Mouse (Mus musculus) adipocyte (in vitro differentiated cells): ENCODE results near the gene Plekha3.

Experiments used
- DNase-seq: peaks from one replicate; pipeline ENCODE4 v3.0.0-alpha.2; 2016; ENCODE audit warnings: low spot score

Plekha3 gene

DNA sequence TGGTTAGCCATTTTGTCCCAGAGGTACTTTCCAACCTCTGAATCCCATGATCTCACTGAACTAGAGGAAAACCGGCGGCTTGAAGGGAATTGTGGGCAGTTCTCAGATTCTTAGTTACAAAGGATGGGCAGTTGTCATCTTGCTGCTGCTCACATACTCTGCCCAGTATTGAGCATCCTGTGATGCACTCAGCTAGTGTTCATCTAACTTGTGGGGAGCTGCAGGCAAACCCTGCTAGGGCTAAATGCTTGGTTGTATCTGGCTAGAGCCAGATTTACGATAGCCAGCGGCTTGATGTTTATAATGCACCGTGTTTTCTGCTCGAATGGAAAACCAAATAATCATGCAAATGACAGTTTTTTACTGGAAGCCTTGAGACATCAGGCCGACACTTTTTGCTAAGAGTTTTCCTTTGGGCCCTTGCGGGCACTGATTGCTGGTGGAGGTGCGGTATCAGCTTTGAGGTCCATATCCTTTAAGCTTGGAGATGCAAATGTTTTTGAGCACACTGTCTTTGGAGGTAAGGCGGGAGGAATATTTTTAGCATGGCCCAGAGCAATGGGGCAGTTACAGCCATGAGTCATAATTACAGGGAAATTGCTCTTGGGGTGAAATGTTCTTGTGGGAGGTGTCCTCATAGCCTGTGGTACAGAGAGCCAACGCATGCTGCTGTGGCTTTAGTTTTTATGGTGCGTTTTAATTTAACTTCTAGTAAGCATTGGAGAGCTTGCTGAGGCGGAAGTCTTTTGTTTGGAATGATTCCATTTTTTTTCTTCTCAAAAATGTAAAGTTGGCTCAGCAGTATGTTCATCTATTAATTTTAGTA, 1.5 kb downstream of the Plekha3 start:
- DNase-seq: peak; percentile 56

DNA sequence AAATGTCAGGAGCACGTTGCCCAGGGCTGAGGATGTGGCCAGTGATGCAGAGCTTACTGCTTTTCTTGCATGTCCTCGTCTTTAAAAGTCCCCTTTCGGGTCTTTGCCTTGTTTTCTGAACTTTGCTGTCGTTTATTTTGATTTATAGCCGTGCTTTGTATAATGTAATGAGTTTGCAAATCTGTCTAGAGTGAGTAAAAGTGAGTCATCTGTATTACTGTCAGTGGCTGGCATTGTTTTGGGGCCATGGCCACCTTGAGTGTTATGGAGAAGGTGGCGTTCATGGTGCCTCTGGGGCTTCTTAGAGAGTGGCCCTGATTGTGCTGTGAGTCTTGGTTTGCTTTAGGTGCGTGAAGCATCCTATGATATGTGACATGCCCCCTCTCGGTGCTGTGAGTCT, 7.2 kb downstream of the Plekha3 start:
- no peak for DNase-seq

DNA sequence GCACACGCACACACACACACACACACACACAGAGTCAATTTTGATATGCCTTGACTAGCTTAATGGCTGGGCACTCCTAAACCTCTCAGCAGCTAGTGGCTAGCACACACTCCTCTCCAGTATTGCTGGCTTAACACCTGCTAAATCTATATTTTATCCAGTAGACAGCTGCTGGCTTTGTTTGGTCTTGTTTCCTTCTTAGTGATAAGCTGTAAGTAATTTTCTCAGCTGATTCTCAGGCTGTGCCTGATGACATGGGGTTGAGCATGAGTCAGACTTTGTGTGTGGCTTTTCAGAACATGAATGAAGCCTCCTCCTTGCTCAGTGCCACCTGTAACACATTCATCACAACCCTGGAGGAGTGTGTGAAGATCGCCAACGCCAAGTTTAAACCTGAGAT, 11.9 kb downstream of the Plekha3 start:
- DNase-seq: no peak

DNA sequence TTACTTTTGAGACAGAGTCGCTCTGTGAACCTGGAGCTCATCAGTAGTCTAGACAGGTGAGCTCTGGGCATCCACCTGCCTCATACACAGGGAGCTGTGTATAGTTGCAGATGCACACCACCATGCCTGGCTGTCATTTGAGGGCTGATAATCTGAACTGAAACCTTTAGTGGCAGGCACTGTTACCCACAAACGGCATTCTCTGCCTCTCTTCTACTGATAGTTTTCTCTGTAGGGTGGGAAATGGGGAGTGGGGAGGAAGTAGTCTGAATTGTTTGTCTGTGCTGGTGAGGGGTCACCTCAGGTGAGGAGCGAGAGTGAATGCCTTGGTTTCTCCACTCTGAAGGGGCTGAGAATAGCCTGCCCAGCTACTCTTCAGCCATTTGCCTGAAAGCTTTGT, 12.5 kb downstream of the Plekha3 start:
- DNase-seq: no peak

DNA sequence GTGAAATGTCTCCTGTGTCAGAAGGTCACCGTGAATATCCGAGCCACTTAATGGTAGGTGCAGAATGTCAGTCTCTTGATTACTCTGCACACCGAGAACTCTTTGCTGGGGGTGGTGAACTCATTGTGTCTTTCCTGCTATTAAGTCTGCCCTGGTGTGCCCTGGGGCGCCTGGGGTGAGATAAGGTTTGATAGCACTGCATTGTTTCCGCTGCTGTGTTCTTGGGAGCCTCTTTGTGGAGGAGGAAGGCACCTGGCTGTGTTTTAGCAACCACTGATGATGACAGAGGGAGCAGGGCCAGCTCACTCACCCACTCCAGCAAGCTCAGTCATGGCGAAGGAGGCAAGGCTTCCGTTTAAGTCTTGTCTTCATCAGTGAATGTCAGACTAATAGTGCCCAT, 13.1 kb downstream of the Plekha3 start:
- no peak for DNase-seq

DNA sequence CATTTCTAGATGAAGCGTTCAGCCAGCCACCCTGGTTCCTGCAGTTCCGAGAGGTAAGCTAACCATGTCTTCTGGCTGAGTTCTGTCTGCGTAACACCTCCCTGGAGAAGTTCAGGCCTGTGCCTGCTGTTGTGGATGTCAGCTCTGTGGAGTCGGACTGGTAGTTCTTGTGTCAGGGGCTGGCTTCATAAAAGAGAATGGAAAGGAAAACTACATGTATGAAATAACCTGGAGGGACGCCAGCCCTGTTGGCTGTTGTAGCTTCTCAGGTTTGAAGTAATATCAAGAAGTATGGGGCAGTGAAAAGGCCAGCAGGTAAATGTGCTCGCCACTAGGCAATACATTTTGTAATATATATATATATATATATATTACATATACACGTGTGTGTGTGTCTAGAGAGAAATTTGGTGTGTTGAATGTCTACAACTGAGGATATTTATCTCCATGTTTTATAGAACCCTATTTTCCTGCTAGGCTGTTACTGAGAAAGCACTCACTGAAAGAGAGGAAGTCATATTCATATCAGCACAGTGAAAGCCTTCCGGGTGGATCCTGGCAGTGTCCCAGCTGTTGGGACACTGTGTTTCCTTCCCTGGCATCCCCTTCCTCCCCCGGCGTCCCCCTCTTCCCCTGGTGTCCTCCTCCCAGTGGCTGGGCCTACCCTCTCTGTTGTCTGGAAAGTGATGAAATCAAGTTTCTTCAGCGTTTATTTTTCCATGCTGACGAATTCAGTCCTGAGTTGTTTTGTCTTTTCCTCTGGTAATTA, 15.5 kb downstream of the Plekha3 start:
- no peak for DNase-seq

DNA sequence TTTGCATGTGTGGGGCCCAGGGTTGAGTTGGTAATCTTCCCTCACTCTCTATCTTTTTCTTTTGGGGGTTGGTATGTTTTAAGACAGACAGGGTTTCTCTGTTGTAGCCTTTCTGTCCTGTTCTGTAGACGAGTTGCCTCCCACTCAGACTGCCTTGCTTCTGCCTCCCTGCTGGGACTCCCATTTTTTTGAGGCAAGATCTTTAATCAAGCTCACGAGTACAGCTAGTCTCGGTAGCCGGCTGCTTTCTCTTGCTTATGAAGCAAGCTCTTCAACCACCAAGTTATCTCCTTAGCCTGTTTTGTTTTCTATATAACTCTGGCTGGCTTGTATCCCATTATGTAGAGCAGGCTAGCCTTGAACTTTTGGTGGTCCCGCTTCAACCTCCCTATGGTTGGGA, 18.7 kb downstream of the Plekha3 start:
- DNase-seq: no peak

DNA sequence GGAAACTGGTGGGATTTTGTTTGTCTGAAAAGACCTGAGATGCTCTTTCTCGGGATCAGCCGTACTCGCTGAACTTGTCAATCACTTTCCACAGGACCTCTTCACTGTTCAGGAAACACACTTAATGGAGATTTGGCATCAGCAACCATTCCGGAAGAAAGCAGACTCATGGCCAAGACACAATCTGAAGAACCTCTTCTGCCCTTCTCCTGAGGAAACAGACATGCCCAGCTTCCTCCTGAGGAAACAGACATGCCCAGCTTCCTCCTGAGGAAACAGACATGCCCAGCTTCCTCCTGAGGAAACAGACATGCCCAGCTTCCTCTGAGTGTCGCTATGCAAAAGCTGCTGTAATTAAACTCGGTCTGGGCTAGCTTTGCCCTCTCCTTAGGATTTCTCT, 20.2 kb downstream of the Plekha3 start:
- DNase-seq: no peak

DNA sequence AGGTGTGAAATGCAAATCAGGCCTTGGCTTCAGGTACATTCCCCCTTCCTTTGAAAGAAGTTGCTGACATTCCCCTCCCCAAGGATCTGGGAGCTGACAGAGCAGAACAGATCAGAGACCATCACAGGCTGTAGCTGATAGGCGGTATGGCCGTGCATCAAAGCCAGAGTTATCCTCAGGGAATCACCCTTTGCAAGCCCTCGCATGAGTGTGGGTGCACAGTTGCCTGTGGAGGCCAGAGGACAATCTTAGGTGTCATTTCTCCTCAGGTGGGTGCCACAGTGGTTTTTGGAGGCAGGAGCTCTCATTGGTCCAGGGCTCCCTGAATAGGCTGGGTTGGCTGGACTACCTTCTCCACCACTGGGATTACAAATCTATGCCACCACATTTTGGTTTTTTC, 27.1 kb downstream of the Plekha3 start:
- no peak for DNase-seq

DNA sequence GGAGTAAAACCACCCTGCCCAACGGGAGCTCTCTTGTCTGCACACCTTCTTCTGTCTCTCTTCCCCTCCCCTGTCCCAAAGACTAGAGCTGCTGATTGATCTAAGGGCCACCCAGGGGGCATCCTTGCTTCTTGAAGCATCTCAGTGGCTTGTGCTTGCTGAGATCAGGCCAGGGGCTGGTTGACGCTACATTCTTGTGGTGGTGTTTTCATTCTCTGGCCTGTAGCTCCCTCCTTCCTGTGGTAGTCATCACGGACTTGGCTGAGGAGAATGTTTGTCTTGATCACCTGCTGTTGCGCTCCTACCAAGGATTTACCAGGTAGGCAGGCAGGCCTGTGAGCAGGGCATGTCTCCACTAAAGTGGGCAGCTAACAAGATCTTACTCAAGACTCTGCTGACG, 27.7 kb downstream of the Plekha3 start:
- DNase-seq: no peak

DNA sequence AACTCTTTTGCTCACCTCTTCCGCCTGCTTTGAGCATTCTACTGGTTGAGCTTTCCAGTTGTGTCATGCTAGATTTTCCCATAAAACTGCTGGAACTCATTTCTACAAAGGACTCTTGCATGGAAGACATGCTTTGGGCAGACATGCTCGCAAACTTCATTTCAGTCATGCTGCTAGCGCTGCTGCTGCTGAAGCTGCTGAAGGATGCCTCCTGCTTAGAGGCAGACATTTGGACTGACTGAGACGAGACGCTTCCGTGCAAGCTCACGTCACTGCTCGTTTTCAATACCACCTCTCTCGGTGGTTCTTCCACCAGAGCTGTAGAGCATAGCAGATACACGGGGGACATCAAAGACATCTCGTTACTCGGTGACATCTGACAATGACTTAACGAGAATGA, 30.6 kb downstream of the Plekha3 start:
- DNase-seq: no peak

DNA sequence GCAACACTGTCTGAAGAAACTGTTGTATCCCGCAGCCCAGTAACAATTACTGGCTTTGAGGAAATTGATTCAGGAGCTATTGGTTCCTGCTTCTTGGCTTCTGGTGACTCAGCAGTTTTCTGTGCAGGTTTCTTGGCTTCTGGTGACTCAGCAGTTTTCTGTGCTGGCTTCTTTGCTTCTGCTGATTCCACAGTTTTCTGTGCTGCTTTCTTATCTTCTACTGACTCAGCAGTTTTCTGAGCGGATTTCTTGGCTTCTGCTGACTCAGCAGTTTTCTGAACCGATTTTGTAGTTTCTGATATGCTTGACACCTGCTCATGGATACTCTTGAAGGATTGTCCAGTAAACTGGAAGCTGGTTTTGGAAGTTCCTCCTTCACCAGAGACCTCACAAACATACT, 33.4 kb downstream of the Plekha3 start:
- peak; percentile 51 for DNase-seq

DNA sequence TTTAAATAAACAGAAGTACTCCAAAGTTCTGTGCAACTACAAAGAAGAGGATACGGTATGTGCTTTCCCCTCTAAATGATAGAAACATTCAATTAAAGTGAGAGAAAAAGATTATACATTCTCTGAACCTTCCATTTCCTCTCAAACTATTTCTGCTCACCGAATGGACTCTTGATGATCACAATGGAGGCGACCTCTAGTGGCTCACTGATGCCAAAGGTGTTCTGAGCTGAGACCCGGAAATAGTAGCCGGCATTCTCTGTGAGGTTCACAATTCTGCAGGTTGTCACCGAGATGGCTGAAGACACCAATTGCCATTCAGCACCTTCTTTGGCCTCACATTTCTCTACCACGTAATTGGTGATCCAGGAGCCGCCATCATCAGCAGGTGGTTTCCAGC, 39.9 kb downstream of the Plekha3 start:
- peak; percentile 37 for DNase-seq

DNA sequence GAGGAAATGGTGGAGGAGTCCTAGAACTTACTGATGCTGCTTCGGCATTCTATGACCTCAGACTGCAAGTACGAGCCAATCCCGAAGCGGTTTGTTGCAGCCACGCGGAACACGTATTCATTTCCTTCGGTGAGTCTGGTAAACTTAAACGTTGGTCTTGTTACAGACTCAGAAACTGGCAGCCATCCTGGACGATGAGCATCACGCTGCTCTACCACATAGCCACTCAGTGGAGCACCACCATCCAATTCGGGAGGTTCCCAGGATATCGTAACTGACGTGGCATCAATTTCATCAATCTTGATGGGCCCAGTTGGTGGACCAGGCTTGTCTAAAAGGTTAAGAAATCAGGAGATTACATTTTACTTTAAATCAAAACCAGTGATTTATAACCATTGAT, 44.6 kb downstream of the Plekha3 start:
- no peak for DNase-seq
